Mouse (Mus musculus) mouse trophoblast stem cell (cell line): ENCODE results near the gene Espl1.

Experiments
- in situ Hi-C, 2 experiments: fragments of 300-500 bp; cut with MseI, MboI; formaldehyde crosslinking; loops; 2 replicates in 1 of 2; 3 replicates in 1 of 2; pipeline ENCODE4 v1.15.1; 2025

Gene Espl1

DNA sequence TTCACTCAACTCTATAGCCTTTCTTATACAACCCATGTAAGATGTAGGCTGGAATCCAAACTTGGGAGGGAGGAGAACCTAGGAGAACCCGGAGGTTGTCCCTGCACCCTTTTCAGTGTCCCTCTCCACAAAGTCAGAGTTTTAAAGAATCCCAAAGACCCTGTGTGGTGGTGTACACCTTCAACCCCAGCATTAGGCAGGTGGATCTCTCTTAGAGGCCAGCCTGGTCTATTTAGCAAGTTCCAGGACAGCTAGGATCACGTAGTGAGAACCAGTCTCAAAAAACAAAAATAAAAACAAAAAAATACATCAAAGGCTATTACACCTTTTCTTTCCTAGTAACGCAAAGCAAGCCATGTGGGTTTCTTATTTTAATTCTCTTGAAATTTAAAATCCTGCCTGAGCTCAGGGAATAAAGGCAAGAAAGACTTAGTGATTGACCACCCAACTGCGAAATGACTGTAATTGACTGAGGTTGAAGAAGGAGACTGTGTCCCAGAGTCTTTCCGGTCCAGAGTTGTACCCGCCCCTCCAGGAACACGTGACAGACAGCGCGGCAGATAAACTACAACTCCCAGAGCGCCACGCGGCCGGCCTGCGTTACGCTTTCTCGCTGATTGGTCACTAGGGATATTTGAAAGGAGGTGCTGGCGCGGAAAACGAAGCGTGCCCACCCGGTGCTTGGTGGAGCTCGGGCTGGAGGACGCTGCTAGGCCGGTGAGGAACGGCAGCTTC lies at the start of gene Espl1:
TSS of gene Espl1 (plus strand) at position 634 of the 735 bp plus-strand sequence.
- in situ Hi-C loops, result no loop called here

DNA sequence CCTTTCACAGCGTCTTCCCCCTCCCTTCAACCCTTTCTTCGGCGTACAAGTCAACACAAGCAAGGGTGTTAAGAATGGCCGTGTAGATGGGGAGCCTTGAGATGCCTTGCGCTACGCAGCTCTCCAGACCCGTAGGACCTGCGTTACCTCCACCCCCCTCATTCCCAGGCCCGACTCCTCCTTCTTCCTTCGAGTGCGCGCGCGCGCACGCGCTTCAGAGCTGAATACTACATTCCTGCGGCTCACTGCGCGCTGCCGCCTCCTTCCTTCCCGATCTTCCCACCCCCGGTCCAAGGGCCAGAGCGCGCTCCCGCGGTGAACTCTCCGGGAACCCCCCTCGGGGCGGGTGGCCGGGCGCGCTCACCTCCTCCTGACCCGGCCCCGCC lies 49.2 kb upstream of the Espl1 start:
- in situ Hi-C loops, result no loop called here

DNA sequence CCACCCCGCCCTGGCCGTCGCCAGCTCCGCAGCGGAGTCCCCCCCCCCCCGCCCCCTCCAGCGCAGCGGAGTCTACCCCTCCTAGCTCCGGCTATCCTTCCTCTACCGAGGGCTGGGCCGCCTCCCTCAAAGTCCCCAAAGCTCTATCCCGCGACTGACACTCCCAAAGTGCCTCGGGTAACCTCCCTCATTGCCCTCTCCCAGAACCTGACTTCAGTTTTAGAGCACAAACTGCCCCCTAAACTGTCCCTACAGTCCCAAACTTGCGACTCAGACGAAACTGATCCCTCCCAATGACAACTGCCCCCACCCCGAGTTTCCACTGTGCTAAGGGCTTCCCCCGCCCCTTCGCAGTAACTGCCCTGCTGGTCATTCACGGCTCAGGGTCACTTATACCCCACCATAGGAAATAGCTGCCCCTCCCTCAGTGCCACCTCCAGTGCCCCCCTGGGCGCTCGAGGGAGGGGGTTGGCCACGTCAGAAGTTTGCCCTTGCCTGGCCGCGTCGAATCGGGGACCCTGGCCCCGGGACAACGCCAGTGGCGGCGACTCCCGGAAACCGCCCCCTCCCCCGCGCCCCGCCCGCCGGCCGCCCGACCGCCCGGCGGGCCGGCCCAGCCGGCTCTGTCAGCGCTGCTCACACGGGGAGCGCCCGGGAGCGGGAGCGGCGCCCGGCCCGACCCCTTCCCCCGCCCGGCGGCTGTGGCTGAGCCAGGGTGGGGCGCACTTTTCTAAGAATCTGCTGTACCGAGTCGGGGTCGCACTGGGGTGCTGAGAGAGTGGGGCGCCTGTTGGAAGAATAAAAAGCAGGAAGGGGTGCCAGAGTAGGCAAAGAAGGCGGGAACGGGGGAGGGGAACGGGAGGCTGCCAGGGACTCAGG lies 48.6 kb upstream of the Espl1 start:
- in situ Hi-C loops, result no loop called here

DNA sequence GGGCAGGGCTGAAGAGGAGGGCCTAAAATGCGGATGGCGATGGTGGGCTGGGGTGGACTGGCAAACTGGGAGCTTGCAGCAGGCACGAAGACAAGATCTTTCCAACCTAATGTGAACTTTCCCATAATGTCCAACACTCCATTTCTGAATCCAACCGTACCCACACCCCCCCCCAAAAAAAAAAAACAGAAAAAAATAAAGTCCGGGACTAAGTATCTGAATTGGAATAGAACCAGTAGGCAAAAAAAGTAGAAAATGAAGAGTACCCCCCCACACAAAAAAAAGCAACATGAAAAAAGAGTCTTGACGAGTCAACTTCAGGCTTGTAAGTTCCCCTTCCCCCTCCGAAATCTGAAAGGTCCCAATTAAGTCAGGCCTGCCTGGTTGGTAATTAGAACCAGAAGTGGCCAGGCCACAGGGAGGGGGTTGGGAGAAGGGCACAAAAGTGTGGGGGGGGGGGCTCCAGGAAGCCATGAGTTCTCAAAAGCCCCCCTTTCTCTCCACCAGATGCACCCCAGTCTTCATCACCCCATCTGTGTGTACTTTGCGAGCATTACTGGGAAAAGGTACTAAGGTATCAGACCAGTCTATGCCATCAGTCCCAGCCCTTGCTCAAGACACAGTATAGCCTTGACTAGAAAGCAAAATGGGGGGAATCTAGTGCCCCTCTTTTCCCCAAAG lies 47.8 kb upstream of the Espl1 start:
- in situ Hi-C loops, result no loop called here

DNA sequence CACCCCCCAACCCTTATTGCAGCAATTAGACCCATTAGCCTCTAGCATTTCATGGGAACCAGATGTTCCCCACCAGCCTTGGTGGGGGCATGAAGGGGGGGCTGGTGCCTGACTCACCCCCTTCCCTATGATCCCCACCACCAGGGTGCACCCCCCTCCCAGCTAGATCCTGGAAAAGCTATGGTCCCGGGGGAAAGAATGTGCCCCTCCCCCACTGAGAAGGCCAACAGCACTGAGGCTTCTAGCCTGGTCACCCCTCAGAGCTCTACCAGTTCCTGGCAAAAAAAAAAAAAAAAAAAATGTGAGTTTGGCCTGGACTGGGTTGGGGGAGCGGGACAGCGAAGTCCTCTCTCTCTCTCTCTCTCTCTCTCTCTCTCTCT lies 47.3 kb upstream of the Espl1 start:
- in situ Hi-C loops, result no loop called here

DNA sequence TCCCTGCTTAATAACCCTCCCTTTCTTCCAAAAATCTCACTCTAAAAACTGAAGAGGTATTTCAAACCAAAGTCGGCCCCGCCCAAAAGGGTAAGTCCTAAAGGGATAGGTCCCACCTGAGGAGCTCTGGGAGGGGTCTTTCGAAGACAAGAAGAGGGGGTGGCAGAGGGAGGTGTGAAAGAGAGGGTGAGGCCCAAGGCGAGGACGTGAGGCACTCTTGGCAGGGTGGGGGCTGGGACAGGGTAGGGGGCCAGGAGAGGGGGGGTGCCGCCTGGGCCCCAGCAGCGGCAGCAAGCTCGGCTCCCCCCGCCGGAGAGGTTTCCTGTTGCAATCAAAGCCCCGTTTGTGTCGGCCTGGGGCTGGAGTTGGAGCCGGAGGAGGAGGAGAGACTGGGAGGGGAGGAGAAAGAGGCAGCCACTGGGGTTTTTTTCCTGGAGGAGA lies 46.8 kb upstream of the Espl1 start:
- in situ Hi-C loops, result no loop called here

DNA sequence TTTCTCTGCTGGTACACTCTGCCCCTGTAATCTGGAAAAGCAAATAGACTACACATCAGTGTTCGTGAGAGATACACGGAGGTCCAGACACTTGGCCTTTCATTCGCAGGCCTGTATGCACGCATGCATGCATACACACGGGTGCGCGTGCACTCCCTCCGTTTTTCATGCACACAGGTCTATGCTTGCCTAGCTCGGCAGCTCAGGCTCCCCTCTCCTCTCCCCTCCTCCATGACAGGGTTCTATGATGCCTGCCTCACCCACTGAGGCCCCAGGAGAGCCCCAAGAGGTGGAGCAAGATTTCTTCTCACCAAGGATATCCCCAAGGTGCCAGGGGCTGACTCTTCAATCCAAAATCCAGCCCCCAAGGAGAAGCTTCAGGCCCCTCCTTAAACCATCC lies 46.1 kb upstream of the Espl1 start:
- in situ Hi-C loops, result no loop called here

DNA sequence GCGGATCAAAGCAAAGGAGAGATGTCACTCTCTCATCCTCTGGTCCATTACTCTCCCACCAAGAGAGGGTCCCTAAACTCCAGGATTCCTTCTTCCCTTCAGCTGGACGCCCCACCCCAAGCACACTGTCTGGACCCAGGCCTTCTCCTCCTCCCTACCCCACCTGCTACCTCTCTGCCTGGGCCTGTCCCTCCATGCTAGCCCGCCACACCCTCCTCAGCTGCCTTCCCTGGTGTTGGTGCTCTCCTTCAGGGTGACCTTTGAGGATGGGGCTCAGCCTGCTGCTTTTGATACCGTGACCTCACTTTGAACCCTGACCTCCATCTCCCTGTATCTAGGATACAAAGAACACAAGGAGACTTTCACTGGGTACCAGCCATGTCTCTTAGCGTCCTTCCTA lies 45.5 kb upstream of the Espl1 start:
- in situ Hi-C loops, result no loop called here

DNA sequence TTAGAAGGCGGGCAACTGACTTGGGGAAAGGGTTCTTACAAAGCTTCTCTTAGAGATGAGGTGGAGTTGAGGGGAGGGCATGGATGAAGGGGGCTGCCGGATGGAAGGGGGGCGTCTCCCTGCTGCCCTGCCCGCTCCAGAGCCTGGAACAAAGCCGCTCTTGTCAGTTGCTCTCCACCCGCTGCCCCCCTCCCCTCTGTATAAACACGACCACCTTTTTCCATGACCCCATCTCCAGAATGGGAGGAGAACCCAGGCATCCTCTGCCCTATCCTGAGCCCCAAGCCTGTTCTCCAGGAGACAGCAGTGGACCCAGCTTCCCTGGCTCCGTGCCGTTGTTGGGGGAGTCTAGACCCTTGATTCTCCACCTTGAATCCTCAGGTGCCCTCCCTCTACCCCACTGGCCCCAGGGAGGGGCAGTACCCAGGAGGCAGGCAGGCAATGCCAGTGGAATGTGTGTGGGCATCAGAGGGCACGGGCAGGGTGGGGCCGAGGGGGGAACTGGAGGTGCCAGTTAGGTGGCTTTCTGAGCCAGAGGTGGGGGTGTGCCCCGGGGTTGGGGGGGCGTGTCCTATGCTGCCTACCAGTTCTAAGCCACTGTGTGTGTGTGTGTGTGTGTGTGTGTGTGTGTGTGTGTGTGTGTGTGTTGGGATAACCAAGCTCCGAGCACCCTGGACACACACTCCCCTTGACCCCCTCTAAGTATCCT lies 40.4 kb upstream of the Espl1 start:
- in situ Hi-C loops, result no loop called here

DNA sequence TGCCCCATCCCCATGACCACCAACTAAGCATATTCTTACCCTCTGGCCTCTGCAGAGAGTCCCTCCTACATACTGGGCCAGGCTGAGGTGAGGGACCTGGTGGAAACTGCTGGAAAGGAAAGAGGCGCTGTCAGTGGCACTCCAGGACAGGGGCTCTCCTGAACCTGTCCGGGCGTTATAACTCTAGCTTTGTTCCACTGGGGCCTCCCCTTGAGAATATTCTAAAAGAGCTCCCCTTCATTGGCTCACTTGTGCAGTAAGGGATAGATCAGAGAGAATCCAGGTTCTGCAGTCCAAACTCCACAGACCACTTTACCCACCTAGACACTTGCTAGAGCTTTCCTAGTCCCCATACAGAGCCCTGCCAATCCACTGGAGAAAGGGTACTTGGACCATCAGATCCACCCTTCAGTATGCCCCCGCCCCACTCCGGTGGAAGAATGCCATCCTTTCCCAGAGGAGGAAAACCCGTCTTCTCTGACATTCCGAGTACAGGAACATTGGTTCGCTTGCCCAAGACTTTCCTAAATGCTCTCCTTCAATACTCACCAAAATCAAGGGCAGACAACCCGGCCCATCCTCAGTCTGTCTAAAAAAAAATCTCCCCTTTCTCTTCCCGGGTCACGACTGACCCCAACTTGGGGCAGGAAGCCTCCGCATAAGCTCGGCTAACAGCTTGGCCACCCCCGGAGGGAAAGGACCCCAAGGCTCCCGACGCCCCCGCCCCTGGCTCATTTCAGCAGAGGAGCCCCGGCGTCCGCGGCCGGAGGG lies 39.5 kb upstream of the Espl1 start:
- in situ Hi-C loops, result no loop called here

DNA sequence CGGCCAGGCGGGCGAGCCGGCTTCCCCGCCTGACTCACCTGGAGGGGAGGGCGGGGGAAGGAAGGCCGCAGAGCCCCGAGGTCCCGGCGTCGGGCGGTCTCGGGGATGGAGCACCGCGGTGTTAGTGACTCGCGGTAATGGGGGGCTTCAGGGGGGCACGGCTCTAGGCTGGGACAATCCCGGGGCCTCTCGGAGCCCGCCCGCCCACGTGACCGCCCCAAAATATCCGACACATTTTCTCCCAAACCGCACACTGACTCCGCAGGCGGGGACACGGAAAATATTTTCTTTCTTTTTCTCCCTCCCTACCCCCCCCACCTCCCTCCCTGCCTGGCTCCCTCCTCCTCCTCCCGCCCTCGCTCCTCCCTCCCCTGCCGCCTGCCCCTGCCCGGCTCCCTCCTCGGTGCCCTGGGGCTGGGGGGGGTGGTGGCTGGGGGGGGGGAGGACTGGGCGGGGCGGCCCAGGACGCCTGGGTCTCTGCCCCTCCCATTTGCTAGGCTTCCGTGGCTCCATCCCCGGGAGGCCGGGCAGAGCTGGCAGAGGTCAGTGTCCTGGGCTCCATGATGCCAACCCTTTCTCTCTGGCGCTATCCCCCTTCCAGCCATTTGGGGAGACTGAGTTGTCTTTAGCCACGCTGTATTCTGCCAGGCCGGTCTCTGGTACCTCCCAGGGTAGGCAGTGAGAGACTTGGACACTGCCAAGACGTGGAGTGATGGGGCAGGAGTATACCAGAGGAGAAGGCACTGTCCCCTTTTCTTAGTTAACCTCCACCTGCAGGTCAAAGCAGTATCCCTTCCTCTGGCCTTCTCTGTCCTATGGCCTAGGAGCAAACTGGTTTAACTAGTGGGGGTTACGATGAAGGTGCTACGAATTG lies 38.6 kb upstream of the Espl1 start, which contains the start of gene Rarg:
TSS of gene Rarg (minus strand) at position 316 of the 874 bp plus-strand sequence.
- in situ Hi-C loops, result no loop called here

DNA sequence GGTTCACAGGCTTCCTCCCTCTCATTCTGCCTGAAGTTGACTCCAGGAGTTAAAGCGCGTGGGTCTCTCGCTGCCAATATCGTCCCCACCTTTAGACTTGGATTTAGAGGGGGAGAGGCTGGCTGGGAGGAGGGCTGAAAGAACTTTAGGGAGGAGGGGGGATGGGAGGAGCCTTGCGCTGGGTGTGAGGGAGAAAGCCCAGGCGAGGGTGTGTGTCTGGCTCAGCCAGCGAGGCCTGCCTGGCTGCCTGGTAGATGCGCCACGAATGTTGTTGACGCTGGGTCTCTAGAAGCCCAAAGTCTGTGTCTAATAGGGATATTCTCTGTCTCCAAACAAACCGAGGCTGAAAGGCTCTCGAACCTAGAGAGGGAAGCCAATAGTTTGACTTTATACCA lies 38.0 kb upstream of the Espl1 start:
- in situ Hi-C loops, result no loop called here

DNA sequence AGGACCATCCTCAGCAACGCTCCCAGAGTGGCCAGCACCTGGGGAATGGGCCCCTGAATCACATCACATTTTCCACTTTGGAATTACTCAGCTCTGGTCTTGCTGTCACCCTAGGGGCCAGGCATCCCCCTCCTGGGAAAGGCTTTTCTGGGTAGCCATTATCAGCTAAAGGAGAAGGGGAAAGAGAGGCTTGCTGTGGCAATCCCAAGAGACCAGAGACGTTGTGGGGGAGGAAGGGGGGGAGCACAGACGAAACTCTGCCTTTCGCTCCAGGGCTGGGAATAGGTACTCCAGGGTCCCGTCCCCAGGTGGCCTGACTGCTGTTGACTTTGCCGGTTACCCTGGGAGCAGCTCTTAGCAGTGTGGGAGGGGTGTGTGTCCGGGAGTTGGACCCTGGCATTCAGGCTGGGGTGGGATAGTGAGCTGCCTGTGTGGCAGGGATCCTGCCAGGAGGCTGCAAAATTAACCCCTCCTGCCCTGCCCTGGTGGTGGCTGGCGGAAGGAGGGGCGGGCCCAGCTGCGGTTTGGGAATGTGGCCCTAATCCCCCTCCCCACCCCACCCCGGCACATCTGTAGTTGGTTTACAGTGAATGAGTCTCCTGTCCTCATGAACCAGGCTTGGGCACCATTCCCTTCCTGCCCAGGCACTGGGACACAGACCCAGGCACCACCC lies 37.3 kb upstream of the Espl1 start:
- in situ Hi-C loops, result no loop called here

DNA sequence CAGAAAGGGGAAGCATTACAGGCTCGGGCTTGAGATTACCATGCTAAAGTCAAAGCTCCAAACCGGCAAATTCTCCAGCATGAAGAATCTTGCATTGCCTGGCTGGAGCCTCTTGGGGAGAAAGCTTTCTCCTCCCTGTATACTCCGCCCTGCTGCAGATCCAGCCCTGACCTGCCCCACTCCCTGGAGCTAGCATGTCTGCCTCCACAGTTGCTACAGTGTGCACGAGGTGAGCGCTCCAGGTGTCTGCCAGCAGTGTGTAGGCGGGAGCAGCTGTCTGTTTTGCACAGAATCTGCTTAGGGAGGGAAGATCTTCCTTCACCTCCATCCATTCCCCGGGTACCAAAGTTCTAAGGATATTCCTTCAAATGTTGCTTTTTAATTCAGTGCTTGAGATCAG lies 33.5 kb upstream of the Espl1 start:
- in situ Hi-C loops, result no loop called here

DNA sequence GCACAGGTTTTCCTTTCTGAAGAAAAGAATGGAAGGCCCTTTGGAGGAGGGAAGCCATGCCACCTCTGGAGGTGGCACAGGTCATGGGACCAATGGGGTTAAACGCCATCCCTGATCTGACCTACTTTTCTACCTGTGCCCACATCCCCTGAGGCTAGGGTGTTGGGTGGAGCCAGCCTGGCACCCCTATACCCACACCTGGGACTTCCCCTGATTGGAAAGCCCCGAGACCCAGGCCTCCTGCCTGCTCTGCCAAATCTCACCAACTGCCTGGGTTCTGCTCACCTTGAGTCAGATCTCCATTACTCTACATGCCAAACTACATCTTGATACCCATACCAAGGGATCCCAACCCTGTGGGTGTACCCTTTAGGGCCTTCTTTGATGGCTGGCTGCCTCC lies 33.0 kb upstream of the Espl1 start:
- in situ Hi-C loops, result no loop called here

DNA sequence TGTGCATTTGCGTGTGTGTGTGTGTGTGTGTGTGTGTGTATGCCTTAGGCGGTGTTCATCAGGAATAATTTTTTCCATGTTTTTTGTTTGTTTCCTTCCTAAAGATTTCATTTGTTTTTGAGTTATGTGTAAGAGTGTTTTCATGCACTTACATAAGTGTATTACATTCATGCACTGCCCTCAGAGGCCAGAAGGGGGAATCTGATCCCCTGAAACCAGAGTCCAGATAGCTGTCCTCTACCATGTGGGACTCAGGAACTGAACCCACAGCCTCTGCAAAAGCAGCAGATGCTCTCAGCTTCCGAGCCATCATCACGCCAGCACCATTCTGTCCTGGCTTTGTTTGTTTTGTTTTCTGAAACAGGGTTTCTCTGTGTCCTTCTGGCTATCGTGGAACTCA lies 30.5 kb upstream of the Espl1 start:
- in situ Hi-C loops, result no loop called here

DNA sequence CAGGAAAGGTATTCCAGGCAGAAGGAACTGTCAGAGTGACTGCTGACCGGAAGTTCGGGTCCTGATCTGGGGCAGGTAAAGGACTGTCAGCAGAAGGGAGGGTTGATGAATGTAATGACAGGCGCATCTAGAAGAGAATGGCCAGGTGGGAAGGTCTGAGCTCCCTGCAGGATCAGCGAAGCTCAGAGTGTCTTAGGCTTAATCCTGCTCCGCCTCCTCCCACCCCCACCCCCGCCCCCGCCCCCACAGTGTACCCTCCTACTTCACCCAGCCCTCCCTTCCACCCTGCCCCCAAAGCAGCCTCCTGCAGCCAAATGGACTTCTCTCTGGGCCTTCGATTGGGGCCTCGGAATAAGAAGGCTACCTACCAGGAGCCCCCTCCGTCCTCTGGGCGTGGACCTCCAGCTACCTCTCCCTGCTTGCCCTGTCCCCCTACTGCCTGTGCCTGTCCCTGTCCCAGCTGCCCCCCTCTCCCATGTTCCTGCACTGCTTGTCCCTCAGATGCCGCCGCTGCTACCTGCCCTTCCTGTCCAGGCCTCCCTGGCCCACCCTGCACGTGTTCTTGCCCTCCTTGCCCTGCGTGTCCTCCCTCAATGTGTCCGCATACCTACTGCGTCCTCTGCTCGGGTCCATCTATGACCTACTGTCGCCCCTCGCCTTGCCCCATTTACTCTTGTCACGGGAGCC lies 25.6 kb upstream of the Espl1 start, which contains the start of gene Gm9918:
TSS of gene Gm9918 (plus strand) at position 290 of the 687 bp plus-strand sequence.
- in situ Hi-C loops, result loop anchor here in 1 of 2 experiments (5.0 kb wide), 1 partner anchor 33 kb away; no protein-coding TSS in a partner anchor

DNA sequence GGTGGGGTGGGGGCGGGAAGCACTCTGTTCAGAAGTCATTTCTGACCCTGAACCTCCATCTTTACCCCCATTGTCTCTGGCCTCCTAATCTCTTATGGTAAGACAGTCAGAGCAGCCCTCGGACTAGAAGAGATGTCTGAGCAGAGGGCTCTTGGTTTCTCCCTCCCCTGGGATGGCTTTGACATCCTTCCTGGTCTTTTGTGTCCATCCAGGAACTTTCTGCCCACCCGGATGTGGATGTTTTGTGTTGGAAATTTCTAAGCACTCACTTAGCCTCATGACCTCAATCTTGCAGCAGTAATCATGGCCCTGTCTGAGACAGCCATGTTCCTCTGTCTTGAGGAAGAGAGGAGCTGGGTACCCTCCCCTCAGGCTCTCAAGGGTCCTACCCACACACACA lies 24.6 kb upstream of the Espl1 start:
- in situ Hi-C loops, result loop anchor here in 1 of 2 experiments (5.0 kb wide), 1 partner anchor 34 kb away; no protein-coding TSS in a partner anchor
